Mouse (Mus musculus): ENCODE results near the gene Pxt1. TPM values are rescaled to one million over a fixed set of nuclear protein-coding genes. Genes with fewer than 3 reads are reported as not detected.

The Pxt1 gene
- polyA plus RNA-seq, 1 experiment, result 199 TPM

GRCm38 (mm10) chr17:28961596-28961995, 18.0 kb upstream of the Pxt1 start:
- Histone ChIP-seq H3K27ac (ENCODE audit: control insufficient read depth, insufficient read depth, low read depth, low read length) (no peak overlapping the region), H3K4me1 (ENCODE audit: control insufficient read depth, insufficient read depth, low read length) (no peaks in the 10 kb centered on the region), H3K4me3 (ENCODE audit: control insufficient read depth, low read depth, low read length) (no peak overlapping the region), H3K36me3 (ENCODE audit: control insufficient read depth, insufficient read depth, low read length) (peaks cover 2% of the 10 kb centered on the region; the same call in 1 of the 2 replicates), H3K27me3 (ENCODE audit: control insufficient read depth, insufficient read depth, low read length) (no peaks in the 10 kb centered on the region)
- TF ChIP-seq POLR2A (IDR thresholded peaks at IDR 0.05; ENCODE audit: control insufficient read depth, low read depth, low read length), result no peak
- no peak for TF ChIP-seq CTCF (IDR thresholded peaks at IDR 0.05; ENCODE audit: control insufficient read depth, insufficient read depth, insufficient replicate concordance, low read depth, low read length)

- Histone ChIP-seq H3K27ac (ENCODE audit: control insufficient read depth, insufficient read depth, low read depth, low read length) (no peak overlapping the region), H3K36me3 (ENCODE audit: control insufficient read depth, insufficient read depth, low read length) (peaks cover 2% of the 10 kb centered on the region; the same call in 1 of the 2 replicates), H3K4me3 (ENCODE audit: control insufficient read depth, low read depth, low read length) (no peak overlapping the region), H3K27me3 (ENCODE audit: control insufficient read depth, insufficient read depth, low read length) (no peaks in the 10 kb centered on the region), H3K4me1 (ENCODE audit: control insufficient read depth, insufficient read depth, low read length) (no peaks in the 10 kb centered on the region)
- no peak for TF ChIP-seq CTCF (IDR thresholded peaks at IDR 0.05; ENCODE audit: control insufficient read depth, insufficient read depth, insufficient replicate concordance, low read depth, low read length)
- TF ChIP-seq POLR2A (IDR thresholded peaks at IDR 0.05; ENCODE audit: control insufficient read depth, low read depth, low read length), result no peak
These were observed 17.0 kb upstream of the Pxt1 start for GRCm38 (mm10) chr17:28960597-28960996.

GRCm38 (mm10) chr17:28954416-28954815, 10.8 kb upstream of the Pxt1 start:
- Histone ChIP-seq H3K36me3 (ENCODE audit: control insufficient read depth, insufficient read depth, low read length) (no peaks in the 10 kb centered on the region), H3K27me3 (ENCODE audit: control insufficient read depth, insufficient read depth, low read length) (no peaks in the 10 kb centered on the region), H3K4me3 (ENCODE audit: control insufficient read depth, low read depth, low read length) (peak overlapping the region; percentile 93), H3K27ac (ENCODE audit: control insufficient read depth, insufficient read depth, low read depth, low read length) (no peak overlapping the region), H3K4me1 (ENCODE audit: control insufficient read depth, insufficient read depth, low read length) (peaks cover 6% of the 10 kb centered on the region)
- TF ChIP-seq CTCF (IDR thresholded peaks at IDR 0.05; ENCODE audit: control insufficient read depth, insufficient read depth, insufficient replicate concordance, low read depth, low read length) (no peak), POLR2A (IDR thresholded peaks at IDR 0.05; ENCODE audit: control insufficient read depth, low read depth, low read length) (no peak)

- Histone ChIP-seq H3K4me1 (ENCODE audit: control insufficient read depth, insufficient read depth, low read length) (peaks cover 6% of the 10 kb centered on the region), H3K27me3 (ENCODE audit: control insufficient read depth, insufficient read depth, low read length) (no peaks in the 10 kb centered on the region), H3K4me3 (ENCODE audit: control insufficient read depth, low read depth, low read length) (peak overlapping the region; percentile 93), H3K27ac (ENCODE audit: control insufficient read depth, insufficient read depth, low read depth, low read length) (peak overlapping the region; percentile 80), H3K36me3 (ENCODE audit: control insufficient read depth, insufficient read depth, low read length) (no peaks in the 10 kb centered on the region)
- TF ChIP-seq CTCF (IDR thresholded peaks at IDR 0.05; ENCODE audit: control insufficient read depth, insufficient read depth, insufficient replicate concordance, low read depth, low read length) (no peak), POLR2A (IDR thresholded peaks at IDR 0.05; ENCODE audit: control insufficient read depth, low read depth, low read length) (no peak)
These were observed 9.6 kb upstream of the Pxt1 start for GRCm38 (mm10) chr17:28953251-28953650.

- Histone ChIP-seq H3K4me1 (ENCODE audit: control insufficient read depth, insufficient read depth, low read length) (peaks cover 6% of the 10 kb centered on the region), H3K36me3 (ENCODE audit: control insufficient read depth, insufficient read depth, low read length) (no peaks in the 10 kb centered on the region), H3K4me3 (ENCODE audit: control insufficient read depth, low read depth, low read length) (peak within 1 kb of the TSS; percentile 93), H3K27ac (ENCODE audit: control insufficient read depth, insufficient read depth, low read depth, low read length) (peak within 1 kb of the TSS; percentile 92), H3K27me3 (ENCODE audit: control insufficient read depth, insufficient read depth, low read length) (no peaks in the 10 kb centered on the region)
- TF ChIP-seq POLR2A (IDR thresholded peaks at IDR 0.05; ENCODE audit: control insufficient read depth, low read depth, low read length) (peak; percentile 58), CTCF (IDR thresholded peaks at IDR 0.05; ENCODE audit: control insufficient read depth, insufficient read depth, insufficient replicate concordance, low read depth, low read length) (no peak)
These were observed 8.5 kb upstream of the Pxt1 start, which contains the start of gene Kctd20 for GRCm38 (mm10) chr17:28951831-28952799. TSS of gene Kctd20 (plus strand) at chr17:28951950.

- H3K36me3 ChIP-seq (ENCODE audit: control insufficient read depth, insufficient read depth, low read length), result no peaks in the 10 kb centered on the region
- TF ChIP-seq CTCF (IDR thresholded peaks at IDR 0.05; ENCODE audit: control insufficient read depth, insufficient read depth, insufficient replicate concordance, low read depth, low read length) (no peak), POLR2A (IDR thresholded peaks at IDR 0.05; ENCODE audit: control insufficient read depth, low read depth, low read length) (no peak)
- no peak overlapping the region for H3K27ac ChIP-seq (ENCODE audit: control insufficient read depth, insufficient read depth, low read depth, low read length)
- no peak overlapping the region; the same call in 1 of the 2 replicates for H3K4me3 ChIP-seq (ENCODE audit: control insufficient read depth, low read depth, low read length)
- peaks cover 9% of the 10 kb centered on the region for H3K4me1 ChIP-seq (ENCODE audit: control insufficient read depth, insufficient read depth, low read length)
- H3K27me3 ChIP-seq (ENCODE audit: control insufficient read depth, insufficient read depth, low read length), result no peaks in the 10 kb centered on the region
These were observed 7.1 kb upstream of the Pxt1 start for GRCm38 (mm10) chr17:28950751-28951150.

GRCm38 (mm10) chr17:28948661-28949060, 5.0 kb upstream of the Pxt1 start:
- no peak for TF ChIP-seq POLR2A (IDR thresholded peaks at IDR 0.05; ENCODE audit: control insufficient read depth, low read depth, low read length)
- Histone ChIP-seq H3K4me1 (ENCODE audit: control insufficient read depth, insufficient read depth, low read length) (peaks cover 9% of the 10 kb centered on the region), H3K27me3 (ENCODE audit: control insufficient read depth, insufficient read depth, low read length) (no peaks in the 10 kb centered on the region), H3K36me3 (ENCODE audit: control insufficient read depth, insufficient read depth, low read length) (no peaks in the 10 kb centered on the region), H3K27ac (ENCODE audit: control insufficient read depth, insufficient read depth, low read depth, low read length) (no peak overlapping the region), H3K4me3 (ENCODE audit: control insufficient read depth, low read depth, low read length) (no peak overlapping the region)
